Mouse (Mus musculus) heart, embryonic 10.5 days (tissue): ENCODE measurements around the gene Vma21. TPM values are rescaled to one million over a fixed set of nuclear protein-coding genes. Genes with fewer than 3 reads are reported as not detected.

Experiments used
- polyA plus RNA-seq: library from polyadenylated mRNA; unstranded; fragments of >200 nt; fragmentation: Nextera tagmentation; extraction: Ambion mirVana; gene quantifications from 2 replicates; pipeline ENCODE4 v1.2.1, GENCODE M21; 2016

Vma21 gene
- polyA plus RNA-seq, 1 experiment from 2014 or later, result 40.0 TPM

Other genes starting within 250 kb of the Vma21 start
- 0.90 and 5.7 TPM in 2 replicates for gene Gpr50, start 152.3 kb upstream of the Vma21 start, polyA plus RNA-seq
- gene Gm1141, start 105.1 kb downstream of the Vma21 start, polyA plus RNA-seq, result 0.13 TPM in 1 of 2 replicates, not detected in the other
- gene Prrg3, start 146.7 kb downstream of the Vma21 start, polyA plus RNA-seq, result 4.8 and 4.9 TPM in 2 replicates
- 0.20 TPM in 1 of 2 replicates, not detected in the other for gene Fate1, start 157.1 kb downstream of the Vma21 start, polyA plus RNA-seq
- 0.06 TPM in 1 of 2 replicates, not detected in the other for gene Cnga2, start 175.9 kb downstream of the Vma21 start, polyA plus RNA-seq